Mouse (Mus musculus) hindbrain, embryonic 14.5 days (tissue): Measurements from ENCODE around the gene Foxq1. TPM values are rescaled to one million over a fixed set of nuclear protein-coding genes. Genes with fewer than 3 reads are reported as not detected.

ENCODE experiments used
- ATAC-seq: fragments of 200-750 bp; cut with Nextera tagmentation; 2 replicates; pipeline ENCODE4 v1.8.0; 2017; ENCODE audit warnings: moderate number of reproducible peaks, mild to moderate bottlenecking, moderate TSS enrichment, moderate library complexity; ENCODE audit not compliant: low FRiP score
- DNase-seq: peaks from one replicate; pipeline ENCODE4 v3.0.0-alpha.2; 2015; ENCODE audit warnings: low spot score
- H3K27ac ChIP-seq: fragments of 300-500 bp; sonication (generic); 2 replicates; pipeline ENCODE4 v1.5.1; 2014; ENCODE audit warnings: mild to moderate bottlenecking, moderate library complexity
- H3K27me3 ChIP-seq: fragments of 300-500 bp; sonication (generic); 2 replicates; pipeline ENCODE4 v1.6.1; 2014; ENCODE audit warnings: mild to moderate bottlenecking, low read length, mixed read lengths; ENCODE audit not compliant: control insufficient read depth, insufficient read depth
- H3K36me3 ChIP-seq: fragments of 300-500 bp; sonication (generic); replicated peaks from 2 replicates; pipeline ENCODE4 v1.6.1; 2014; ENCODE audit not compliant: control insufficient read depth, insufficient read depth
- H3K4me1 ChIP-seq: fragments of 300-500 bp; sonication (generic); replicated peaks from 2 replicates; pipeline ENCODE4 v1.6.1; 2014; ENCODE audit warnings: antibody characterized with exemption, low read length, mixed read lengths; ENCODE audit not compliant: control insufficient read depth, insufficient read depth
- H3K4me2 ChIP-seq: fragments of 300-500 bp; sonication (generic); replicated peaks from 2 replicates; pipeline ENCODE4 v1.6.1; 2014; ENCODE audit warnings: mild to moderate bottlenecking, moderate library complexity
- H3K4me3 ChIP-seq: fragments of 300-500 bp; sonication (generic); replicated peaks from 2 replicates; pipeline ENCODE4 v1.5.1; 2014; ENCODE audit warnings: mild to moderate bottlenecking, low read length
- H3K9ac ChIP-seq: fragments of 300-500 bp; sonication (generic); 2 replicates; pipeline ENCODE4 v1.6.1; 2014
- H3K9me3 ChIP-seq: fragments of 300-500 bp; sonication (generic); 2 replicates; pipeline ENCODE4 v1.6.1; 2016; ENCODE audit warnings: low read length; ENCODE audit not compliant: control insufficient read depth
- WGBS: fragments of 180-500 bp; shearing (Covaris S2); extraction: QIAGEN DNeasy Blood & Tissue Kit; methylation state at CpG from one replicate; pipeline ENCODE4 v1.1.7; 2014; 5-methylcytosine and 5-hydroxymethylcytosine counted together
- polyA plus RNA-seq: library from polyadenylated mRNA; unstranded; fragments of >200 nt; fragmentation: Nextera tagmentation; extraction: Ambion mirVana; gene quantifications from 2 replicates; pipeline ENCODE4 v1.2.1, GENCODE M21; 2014

Gene Foxq1
- polyA plus RNA-seq, 1 experiment from 2014 or later, result 2.9 TPM

DNA sequence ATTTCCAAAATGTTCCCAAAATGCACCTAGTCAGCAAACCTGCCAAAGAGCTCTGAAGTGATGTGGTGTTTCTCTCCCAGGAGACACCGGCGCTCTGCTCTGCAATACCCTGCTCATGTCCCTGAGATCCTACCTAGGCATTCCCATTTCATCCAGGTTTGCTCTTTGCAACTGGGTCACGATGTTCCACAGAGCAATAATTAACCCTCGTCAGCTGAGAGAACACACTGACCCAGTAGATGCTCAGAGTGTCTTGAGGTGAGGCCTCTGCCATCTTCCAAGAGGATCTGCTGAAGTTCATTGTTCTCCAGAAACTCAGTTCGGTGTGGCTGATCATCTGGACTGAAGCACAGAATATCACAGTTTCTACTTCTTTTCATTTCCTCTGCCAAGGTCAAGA is 12.9 kb upstream of the Foxq1 start:
- WGBS, result 91% methylated on average over 5 of the region's 5 CpGs
- no peaks in the 10 kb centered on the region for H3K36me3 ChIP-seq
- H3K9ac ChIP-seq, result no peak overlapping the region
- no peak overlapping the region for H3K4me3 ChIP-seq
- no peak overlapping the region for H3K27ac ChIP-seq
- H3K9me3 ChIP-seq, result no peaks in the 10 kb centered on the region
- DNase-seq (no peak), ATAC-seq (no peak)
- no peaks in the 10 kb centered on the region for H3K4me1 ChIP-seq
- no peak overlapping the region for H3K4me2 ChIP-seq
- H3K27me3 ChIP-seq, result no peaks in the 10 kb centered on the region

- Histone ChIP-seq H3K9me3 (no peaks in the 10 kb centered on the region), H3K4me1 (no peaks in the 10 kb centered on the region), H3K27ac (no peak overlapping the region), H3K4me3 (no peak overlapping the region), H3K4me2 (no peak overlapping the region), H3K36me3 (no peaks in the 10 kb centered on the region), H3K9ac (no peak overlapping the region), H3K27me3 (no peaks in the 10 kb centered on the region)
- 88% methylated on average over 2 of the region's 2 CpGs for WGBS
- no peak for DNase-seq
- ATAC-seq, result no peak
Observed at GRCm38 (mm10) chr13:31546784-31547183, 9.2 kb upstream of the Foxq1 start.

DNA sequence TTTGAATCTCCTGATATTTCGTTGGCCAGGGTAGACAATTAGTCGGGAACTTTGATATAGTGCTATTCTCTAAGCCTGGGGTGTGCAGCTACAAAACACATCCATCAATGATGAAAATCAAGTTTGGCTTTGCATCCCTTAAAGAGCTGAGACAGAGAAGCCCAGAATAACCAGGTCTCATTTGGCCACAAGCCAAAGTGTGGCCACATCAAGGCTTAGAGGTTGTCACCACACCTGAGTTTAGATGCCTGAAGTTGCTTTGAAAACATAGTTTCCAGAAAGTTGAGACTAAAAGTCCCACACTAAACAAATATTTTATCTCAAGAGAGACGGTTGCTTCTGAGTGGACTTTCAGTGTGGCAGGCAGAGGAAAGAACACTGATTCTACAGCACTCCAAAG is 8.7 kb upstream of the Foxq1 start:
- no peak overlapping the region for H3K27ac ChIP-seq
- no peaks in the 10 kb centered on the region for H3K9me3 ChIP-seq
- 86% methylated on average over 3 of the region's 3 CpGs for WGBS
- H3K4me1 ChIP-seq, result no peaks in the 10 kb centered on the region
- DNase-seq (no peak), ATAC-seq (no peak)
- H3K4me2 ChIP-seq, result no peak overlapping the region
- no peak overlapping the region for H3K4me3 ChIP-seq
- H3K9ac ChIP-seq, result no peak overlapping the region
- no peaks in the 10 kb centered on the region for H3K27me3 ChIP-seq
- H3K36me3 ChIP-seq, result no peaks in the 10 kb centered on the region

- Histone ChIP-seq H3K9me3 (no peaks in the 10 kb centered on the region), H3K27ac (no peak overlapping the region), H3K36me3 (no peaks in the 10 kb centered on the region), H3K27me3 (no peaks in the 10 kb centered on the region), H3K4me2 (no peak overlapping the region), H3K4me3 (no peak overlapping the region), H3K4me1 (no peaks in the 10 kb centered on the region), H3K9ac (no peak overlapping the region)
- ATAC-seq, result no peak
- no peak for DNase-seq
- WGBS, result 90% methylated on average over 9 of the region's 9 CpGs
Observed at GRCm38 (mm10) chr13:31547610-31548009, 8.3 kb upstream of the Foxq1 start.

DNA sequence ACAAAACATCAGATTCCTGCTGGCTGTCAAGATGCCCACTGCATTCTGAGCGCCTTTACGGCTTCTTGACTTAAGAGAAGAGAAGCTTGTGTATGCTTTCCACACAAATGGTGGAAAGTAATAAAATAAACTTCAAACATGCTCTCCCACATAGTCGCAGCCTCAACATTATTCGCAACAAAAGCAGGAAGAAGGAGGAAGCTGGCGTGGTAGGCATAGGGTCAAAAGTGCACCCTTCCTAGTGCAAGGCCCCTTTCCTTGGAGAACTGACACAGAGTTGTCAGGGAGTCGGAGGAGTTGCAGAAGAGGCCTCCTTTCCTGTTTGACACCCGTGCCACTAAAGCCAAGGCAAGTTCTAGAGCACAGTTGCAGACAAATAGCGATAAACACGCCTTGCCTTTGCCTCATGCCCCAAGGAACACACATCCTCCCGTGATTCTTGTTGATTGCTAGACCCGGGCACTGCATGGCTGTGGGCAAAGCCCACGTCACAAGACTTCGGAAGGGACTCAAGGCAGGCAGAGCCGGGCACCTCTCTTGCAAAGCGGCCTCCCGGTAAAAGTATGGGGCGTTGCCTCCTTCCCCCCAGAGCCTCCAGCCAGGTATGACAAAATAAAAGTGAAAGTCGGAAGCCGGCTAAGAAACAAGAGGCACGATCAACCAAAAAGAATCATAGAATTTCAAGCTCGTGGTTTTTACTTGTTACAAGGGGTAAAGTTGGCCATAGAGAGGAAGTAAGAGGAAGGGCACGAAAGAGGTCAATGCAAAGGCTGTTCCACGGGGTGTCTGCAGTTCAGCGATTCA is 1.2 kb downstream of the Foxq1 start:
- peaks cover 89% of the 10 kb centered on the region for H3K27me3 ChIP-seq
- no peak overlapping the region for H3K9ac ChIP-seq
- H3K9me3 ChIP-seq, result no peaks in the 10 kb centered on the region
- no peak for ATAC-seq
- H3K4me1 ChIP-seq, result peaks cover 23% of the 10 kb centered on the region
- no peak overlapping the region for H3K27ac ChIP-seq
- H3K4me2 ChIP-seq, result peak overlapping the region; percentile 96
- H3K4me3 ChIP-seq, result peak overlapping the region; percentile 51
- 7% methylated on average over 24 of the region's 24 CpGs for WGBS
- no peak for DNase-seq
- H3K36me3 ChIP-seq, result no peaks in the 10 kb centered on the region

- peak; percentile 18 for ATAC-seq
Observed at GRCm38 (mm10) chr13:31557768-31558520, 2.0 kb downstream of the Foxq1 start.

DNA sequence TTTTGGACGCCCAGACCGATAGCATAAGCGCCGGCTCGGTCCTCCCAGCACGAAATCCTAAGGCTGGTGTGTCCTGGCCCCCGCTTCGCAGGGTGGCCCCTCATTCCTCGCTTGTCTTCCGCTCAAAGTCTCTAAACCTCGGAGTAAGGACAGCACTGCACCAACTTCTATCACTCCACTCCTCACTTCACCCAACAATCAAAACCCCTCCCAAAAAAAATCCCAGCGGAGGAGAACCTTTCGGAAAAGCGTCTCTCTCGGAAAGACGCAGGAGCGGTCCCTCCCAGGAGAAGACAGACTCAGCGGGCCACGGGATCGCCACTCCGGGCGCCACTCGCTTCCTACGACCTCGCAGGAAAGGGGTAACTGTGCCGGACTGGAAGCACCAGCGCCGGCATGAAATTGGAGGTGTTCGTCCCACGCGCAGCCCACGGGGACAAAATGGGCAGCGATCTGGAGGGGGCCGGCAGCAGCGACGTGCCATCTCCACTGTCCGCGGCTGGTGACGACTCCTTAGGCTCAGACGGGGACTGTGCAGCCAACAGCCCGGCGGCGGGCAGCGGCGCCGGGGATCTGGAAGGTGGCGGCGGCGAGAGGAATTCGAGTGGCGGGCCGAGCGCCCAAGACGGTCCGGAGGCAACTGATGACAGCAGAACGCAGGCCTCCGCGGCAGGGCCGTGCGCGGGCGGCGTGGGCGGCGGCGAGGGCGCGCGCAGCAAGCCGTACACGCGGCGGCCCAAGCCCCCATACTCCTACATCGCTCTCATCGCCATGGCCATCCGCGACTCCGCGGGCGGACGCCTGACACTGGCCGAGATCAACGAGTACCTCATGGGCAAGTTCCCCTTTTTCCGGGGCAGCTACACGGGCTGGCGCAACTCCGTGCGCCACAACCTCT is 2.8 kb downstream of the Foxq1 start, which contains the start of gene A530084C06Rik:
TSS of gene A530084C06Rik (minus strand) at position 813 of the 898 bp plus-strand sequence.
- H3K27ac ChIP-seq, result peak within 1 kb of the TSS; percentile 57; the same call in 1 of the 2 replicates
- no peak for DNase-seq
- WGBS, result under 1% methylated on average over 88 of the region's 88 CpGs

More at GRCm38 (mm10) chr13:31557768-31558520, 2.0 kb downstream of the Foxq1 start:
- Histone ChIP-seq H3K27me3 (peaks cover 97% of the 10 kb centered on the region), H3K9ac (0 out of 2 replicates have a peak overlapping the region, but pooled peaks have one; percentile 59), H3K4me3 (peak overlapping the region; percentile 51), H3K9me3 (no peaks in the 10 kb centered on the region), H3K4me1 (peaks cover 23% of the 10 kb centered on the region), H3K36me3 (no peaks in the 10 kb centered on the region), H3K4me2 (peak overlapping the region; percentile 96), H3K27ac (no peak overlapping the region)
- DNase-seq, result no peak
- WGBS, result under 1% methylated on average over 69 of the region's 73 CpGs

DNA sequence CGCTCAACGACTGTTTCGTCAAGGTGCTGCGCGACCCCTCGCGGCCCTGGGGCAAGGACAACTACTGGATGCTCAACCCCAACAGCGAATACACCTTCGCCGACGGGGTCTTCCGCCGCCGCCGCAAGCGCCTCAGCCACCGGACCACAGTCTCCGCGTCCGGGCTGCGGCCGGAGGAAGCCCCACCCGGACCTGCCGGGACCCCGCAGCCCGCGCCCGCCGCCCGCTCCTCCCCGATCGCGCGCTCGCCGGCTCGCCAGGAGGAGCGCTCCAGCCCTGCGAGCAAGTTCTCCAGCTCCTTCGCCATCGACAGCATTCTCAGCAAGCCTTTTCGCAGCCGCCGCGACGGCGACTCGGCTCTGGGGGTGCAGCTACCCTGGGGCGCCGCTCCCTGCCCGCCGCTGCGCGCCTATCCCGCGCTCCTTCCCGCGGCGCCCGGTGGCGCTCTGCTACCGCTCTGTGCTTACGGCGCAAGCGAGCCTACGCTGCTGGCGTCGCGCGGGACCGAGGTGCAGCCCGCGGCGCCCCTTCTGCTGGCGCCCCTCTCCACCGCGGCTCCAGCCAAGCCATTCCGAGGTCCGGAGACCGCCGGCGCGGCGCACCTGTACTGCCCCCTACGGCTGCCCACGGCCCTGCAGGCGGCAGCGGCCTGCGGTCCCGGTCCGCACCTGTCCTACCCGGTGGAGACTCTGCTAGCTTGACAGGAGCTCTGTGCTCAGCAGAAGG is 3.6 kb downstream of the Foxq1 start:
- peaks cover 23% of the 10 kb centered on the region for H3K4me1 ChIP-seq
- H3K36me3 ChIP-seq, result no peaks in the 10 kb centered on the region
- peaks cover 95% of the 10 kb centered on the region for H3K27me3 ChIP-seq
- under 1% methylated on average over 90 of the region's 92 CpGs for WGBS
- peak overlapping the region; percentile 57; the same call in 1 of the 2 replicates for H3K27ac ChIP-seq
- no peak for DNase-seq
- peak overlapping the region; percentile 59 for H3K9ac ChIP-seq
- H3K4me2 ChIP-seq, result peak overlapping the region; percentile 96
- H3K4me3 ChIP-seq, result peak overlapping the region; percentile 51
- ATAC-seq, result peak; percentile 74
- no peaks in the 10 kb centered on the region for H3K9me3 ChIP-seq

More for the DNA sequence above, 2.8 kb downstream of the Foxq1 start, which contains the start of gene A530084C06Rik:
- peaks cover 97% of the 10 kb centered on the region for H3K27me3 ChIP-seq
- peak within 1 kb of the TSS; percentile 96 for H3K4me2 ChIP-seq
- H3K4me3 ChIP-seq, result peak within 1 kb of the TSS; percentile 51
- peaks cover 23% of the 10 kb centered on the region for H3K4me1 ChIP-seq
- ATAC-seq, result peak; percentile 58
- H3K36me3 ChIP-seq, result no peaks in the 10 kb centered on the region
- no peaks in the 10 kb centered on the region for H3K9me3 ChIP-seq
- peak within 1 kb of the TSS; percentile 59 for H3K9ac ChIP-seq
